Mouse (Mus musculus): ENCODE measurements around the gene Slc44a5.

DNA sequence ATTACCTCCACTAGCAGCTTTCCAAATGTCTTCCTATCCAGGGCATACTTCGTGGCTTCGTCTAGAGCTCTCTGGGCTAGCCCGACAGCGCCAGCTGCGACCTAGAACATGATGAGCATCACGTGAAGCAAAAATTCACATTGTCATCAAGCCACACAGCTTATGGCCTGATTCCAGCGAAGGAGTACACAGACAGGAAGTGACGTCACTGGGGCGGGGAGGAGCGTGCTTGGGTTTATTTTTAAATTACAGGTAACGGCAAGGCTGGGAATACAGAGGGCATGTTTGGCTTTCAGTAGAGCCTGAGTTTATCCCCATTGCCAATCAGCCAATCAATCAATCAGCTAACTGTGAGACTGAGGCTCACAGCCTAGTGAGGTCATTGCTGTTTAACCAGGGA is 43.7 kb upstream of the Slc44a5 start:
- no peak for TF ChIP-seq HCFC1 (IDR thresholded peaks at IDR 0.05; ENCODE audit: borderline replicate concordance, insufficient read depth, low read length)
- no peak for TF ChIP-seq MAFK (IDR thresholded peaks at IDR 0.05; ENCODE audit: insufficient read depth, low read depth, low read length)
- no peak for TF ChIP-seq ZNF384 (IDR thresholded peaks at IDR 0.05; ENCODE audit: low read depth, low read length)
- no peak for TF ChIP-seq ZC3H11A (IDR thresholded peaks at IDR 0.05; ENCODE audit: borderline replicate concordance, low read depth, low read length)
